Mouse (Mus musculus) layer of hippocampus, adult 11-12 months (tissue): Measurements from ENCODE around the gene Tmtc4.
A peak's percentile ranks its signal among the peaks of the same experiment; 100 is the strongest.

ENCODE experiments used
- DNase-seq: peaks from one replicate; pipeline ENCODE4 v3.0.0; 2022; ENCODE audit warnings: low spot score

The Tmtc4 gene

DNA sequence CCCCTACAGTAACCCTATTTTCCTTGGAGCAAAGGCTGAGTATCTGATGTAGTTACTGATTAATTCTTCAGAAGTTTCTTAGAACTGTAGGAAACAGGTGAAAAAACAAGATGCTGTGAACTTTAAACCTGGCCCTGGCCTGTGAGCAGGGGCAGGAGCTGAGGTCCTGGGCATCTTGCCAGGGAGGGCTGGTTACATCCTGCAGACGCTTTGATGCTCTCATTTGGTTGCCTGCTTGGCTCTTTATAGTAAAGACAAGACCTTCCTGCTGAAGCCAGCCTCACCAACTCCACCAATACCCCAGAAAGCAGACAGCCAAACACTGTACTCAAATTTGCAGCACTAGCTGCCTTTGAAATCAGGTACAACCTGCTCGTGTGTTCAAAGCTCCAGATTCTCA lies 81.7 kb downstream of the Tmtc4 start:
- no peak for DNase-seq

DNA sequence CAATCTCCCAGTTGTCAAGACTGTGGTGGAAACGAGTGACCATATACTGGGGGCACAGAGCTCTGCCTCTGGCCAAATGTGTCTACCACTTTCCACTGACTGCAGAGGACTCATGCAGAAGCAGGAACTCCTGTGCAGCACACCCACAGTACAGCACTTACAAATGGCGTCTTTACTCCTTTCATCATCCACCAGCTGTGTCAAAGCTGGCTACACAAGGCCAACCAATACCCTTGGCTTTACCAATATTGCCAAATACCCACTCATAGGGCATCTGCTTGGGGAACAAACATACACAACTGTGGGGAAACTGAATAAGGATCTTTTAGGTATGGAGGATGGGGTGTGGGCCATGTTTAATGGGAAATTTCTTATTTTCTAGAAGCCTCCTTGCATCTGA lies 82.1 kb downstream of the Tmtc4 start:
- no peak for DNase-seq

GRCm38 (mm10) chr14:122901177-122901576 lies 82.7 kb downstream of the Tmtc4 start:
- no peak for DNase-seq

- no peak for DNase-seq
These were observed 83.2 kb downstream of the Tmtc4 start for GRCm38 (mm10) chr14:122900679-122901078.

DNA sequence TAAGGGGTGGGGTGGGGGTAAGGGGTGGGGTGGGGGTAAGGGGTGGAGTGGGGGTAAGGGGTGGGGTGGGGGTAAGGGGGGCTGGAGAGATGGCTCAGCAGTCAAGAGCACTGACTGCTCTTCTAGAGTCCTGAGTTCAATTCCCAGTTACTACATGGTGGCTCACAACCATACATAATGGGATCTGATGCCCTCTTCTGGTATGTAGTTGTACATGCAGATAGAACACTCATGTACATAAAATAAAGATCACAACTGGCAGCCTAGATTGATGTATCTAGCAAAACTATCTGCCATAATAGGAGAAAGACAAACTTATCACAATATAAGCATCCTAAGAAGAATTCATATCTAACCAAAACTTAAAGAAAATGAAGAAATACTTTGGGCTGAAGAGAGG lies 85.3 kb downstream of the Tmtc4 start:
- no peak for DNase-seq

DNA sequence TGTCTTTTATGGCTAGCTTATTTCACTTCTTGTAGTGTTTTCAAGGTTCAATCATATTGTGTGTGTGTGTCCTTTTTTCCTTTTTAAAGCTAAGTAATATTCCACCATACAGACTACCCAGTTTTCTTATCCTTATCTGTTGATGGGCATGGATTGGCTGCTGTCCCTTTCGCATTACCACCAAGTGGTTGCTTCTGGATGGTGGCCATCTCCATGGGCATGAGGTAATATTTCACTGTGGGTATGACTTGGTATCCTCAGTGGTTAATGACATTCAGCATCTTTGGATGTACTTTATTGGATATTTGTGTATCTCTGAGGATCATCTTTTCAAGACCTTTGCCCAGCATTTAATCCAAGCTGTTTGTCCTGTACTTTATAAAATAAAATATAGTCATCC lies 87.7 kb downstream of the Tmtc4 start:
- DNase-seq, result no peak

DNA sequence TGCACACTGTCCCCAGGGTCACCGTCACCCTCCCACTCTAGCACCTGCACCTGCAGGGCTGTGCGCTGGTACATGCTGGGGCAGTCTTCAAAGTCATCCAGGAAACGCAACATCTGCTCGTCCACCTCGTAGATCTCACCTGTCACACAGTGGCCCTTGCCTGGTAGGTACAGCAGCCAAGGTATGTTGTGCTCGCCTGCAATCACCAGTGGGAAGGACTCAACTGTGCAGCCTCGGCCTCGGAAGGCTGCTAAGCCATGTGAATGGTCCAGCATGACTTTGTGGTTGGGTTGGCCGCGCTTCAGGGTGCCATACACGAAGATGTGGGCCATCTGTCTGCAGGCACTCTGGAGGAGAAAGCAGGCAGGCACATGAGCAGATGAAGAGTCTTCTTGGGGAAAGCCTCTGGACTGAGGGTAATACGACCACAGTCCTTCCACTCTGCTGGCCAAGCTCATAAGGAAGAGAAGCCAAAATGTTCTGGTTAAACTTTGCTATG lies 92.3 kb downstream of the Tmtc4 start:
- DNase-seq, result no peak

GRCm38 (mm10) chr14:122888480-122888872 lies 95.4 kb downstream of the Tmtc4 start:
- DNase-seq, result no peak

DNA sequence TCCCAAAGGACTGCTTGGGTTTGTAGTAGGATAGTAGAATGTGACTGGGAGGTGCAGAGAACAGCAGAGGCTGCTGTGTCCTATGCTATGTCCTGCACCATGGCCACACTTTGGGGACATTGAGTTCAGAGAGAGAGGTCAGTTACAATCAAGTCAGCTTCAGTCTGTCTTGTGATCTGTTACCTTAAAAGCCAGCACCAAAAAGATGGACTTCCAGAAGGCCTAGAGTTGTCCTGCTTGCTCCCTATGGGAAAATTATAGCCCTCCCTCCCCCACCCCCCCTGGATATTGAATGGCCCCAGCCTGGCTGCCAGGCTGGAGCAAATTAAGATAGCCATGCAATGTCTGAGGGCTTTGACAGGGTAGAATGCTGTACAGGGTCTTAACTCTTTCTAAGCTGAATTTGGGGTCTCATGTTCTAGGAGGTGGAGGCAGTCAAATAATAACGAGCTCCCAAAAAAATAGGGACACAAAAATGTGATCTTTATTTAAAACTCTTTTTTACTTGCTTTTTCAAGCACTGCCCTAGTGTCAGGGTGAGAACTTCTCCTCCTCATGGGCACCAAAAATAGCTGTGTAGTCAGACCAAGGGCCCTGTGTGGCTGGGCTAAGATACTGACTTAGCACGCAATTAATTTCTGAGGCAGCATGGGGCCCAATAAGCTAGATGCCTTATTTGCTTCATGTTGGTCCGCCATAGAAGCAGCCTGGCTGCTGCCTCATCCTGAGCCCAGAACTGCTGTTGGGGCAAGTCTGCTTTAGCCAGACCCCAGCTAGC lies 95.9 kb downstream of the Tmtc4 start:
- DNase-seq, result no peak

GRCm38 (mm10) chr14:122887278-122887677 lies 96.6 kb downstream of the Tmtc4 start:
- no peak for DNase-seq

DNA sequence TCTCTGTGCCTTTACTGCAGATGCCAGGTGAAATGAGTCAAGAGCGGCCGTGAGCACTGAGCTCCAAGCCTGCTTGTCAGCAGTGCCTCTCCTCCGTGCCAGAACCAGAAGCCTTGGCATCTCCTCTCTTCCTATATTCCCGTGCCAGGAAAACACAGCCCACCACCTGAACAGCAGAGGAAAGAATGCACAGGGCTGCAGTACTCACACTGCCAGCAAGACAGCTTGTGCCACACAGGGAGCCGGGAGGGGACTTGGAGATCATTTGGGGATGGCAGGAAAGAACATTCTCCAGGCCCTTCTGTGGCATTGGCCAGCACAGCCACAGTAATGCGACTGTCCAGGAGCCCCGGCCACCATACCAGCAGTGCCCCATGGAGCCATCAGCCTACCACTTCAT lies 97.9 kb downstream of the Tmtc4 start:
- peak; percentile 61 for DNase-seq

GRCm38 (mm10) chr14:122883821-122884584 lies 99.8 kb downstream of the Tmtc4 start:
- peak; percentile 53 for DNase-seq

DNA sequence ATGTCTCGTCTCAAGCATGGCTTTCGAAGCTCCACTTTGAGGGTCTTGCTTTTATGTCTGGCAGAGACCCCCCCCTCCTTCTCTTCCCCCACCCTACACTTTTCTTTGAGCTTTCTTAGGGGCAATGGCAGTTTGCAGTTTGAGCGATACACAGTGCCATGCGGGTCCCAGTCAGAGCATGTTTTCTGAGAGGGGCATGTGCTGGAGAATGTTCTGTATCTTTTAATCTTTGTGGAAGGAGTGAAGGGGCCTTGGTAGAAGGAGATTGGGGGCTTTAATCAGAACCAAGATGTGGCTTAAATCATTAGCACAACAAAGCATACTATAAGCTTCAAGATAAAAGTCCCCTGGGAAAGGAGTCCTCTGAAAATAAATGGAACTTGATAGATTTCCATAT lies 100.4 kb downstream of the Tmtc4 start:
- no peak for DNase-seq

DNA sequence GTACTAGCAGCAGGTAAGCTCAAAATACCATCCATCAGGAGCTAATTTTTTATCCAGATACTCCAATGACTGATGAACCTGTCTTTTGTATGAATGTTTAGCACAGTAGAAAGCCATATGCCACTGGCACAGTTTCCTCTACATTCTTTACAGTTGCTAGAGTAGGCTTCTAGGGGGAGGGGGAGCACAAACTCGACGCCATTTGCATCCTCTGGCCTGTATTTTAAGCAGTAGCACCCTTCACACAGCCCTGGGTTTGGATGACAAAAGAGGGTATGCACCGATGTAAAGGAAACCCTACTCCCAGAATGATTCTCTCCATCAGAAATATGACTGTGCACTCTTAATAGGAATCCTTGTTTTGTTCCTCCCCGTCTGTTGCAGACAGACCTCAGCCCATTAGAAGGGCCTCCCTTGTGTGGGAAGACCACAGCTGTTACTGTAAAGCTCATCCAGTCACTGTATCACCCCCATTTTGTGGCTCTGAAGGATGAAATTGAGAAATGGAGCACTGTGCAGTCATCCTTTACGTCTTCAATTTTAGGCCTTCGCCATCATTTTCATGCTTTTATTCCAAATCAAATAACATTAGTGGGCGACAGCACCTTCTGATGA lies 100.9 kb downstream of the Tmtc4 start:
- no peak for DNase-seq

GRCm38 (mm10) chr14:122882201-122882639 lies 101.6 kb downstream of the Tmtc4 start:
- no peak for DNase-seq

GRCm38 (mm10) chr14:122881699-122882098 lies 102.1 kb downstream of the Tmtc4 start:
- DNase-seq, result no peak

GRCm38 (mm10) chr14:122880291-122880690 lies 103.5 kb downstream of the Tmtc4 start:
- DNase-seq, result no peak

DNA sequence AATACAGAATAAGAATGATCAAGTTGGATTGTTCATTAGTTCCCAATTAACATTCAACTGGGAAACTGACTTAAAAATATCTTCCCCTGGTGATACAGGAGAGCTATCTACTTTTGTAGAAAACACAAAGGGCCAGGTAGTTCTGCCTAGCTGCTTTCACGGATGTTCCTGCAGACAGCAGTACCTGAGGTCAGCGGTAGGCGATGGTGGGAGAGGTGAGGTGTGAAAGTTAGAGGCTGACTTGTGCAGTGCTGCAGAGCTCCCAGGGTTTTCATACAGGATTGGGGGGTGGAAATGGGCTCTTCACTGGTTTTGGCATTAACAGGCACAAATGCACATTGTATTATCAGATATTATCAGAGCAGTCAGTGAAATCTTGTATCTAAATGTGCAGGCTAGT lies 106.0 kb downstream of the Tmtc4 start:
- no peak for DNase-seq

DNA sequence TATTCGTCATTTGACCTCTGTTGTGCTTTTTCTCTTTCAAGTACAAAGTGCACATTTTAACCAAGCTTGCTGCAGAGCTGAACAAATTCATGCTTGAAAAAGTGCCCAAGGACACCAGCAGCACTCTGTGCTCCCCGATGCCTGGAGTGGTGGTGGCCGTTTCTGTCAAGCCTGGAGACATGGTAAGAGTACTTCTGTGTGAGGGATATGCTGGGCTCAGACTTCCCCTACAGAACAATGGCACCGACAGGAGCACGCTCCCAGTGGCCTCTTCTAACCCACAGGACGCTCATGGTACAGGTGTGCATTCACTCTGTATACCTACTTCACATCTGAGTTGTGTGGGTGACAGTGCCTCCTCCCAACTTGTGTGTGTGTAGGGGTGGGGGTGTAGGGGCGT lies 107.1 kb downstream of the Tmtc4 start:
- no peak for DNase-seq

- peak; percentile 88 for DNase-seq
These were observed 107.7 kb downstream of the Tmtc4 start for GRCm38 (mm10) chr14:122876163-122876562.

- no peak for DNase-seq
These were observed 108.2 kb downstream of the Tmtc4 start for GRCm38 (mm10) chr14:122875636-122876035.

DNA sequence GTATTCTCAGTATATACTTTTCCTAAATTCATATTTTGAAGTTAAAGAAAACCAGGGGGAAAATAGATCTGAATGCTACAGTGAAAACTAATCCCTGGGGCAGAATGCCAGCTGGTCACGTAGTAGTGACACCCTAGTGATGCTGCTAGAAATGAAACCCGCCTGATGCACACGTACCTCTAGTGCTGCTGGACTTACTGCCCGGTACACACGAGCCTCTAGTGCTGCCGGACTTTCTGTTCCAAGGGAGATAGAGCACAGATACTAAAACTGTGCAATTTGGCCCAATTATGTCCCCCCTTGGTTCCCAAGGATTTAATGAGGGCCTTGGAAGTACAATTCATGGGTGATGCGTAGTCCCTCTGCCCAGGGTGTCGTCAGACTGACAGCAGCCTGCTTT lies 108.8 kb downstream of the Tmtc4 start:
- no peak for DNase-seq

- no peak for DNase-seq
These were observed 111.2 kb downstream of the Tmtc4 start for GRCm38 (mm10) chr14:122872612-122873011.
